Mouse (Mus musculus) intestine, embryonic 16.5 days (tissue): ENCODE results near the gene OR5BS1P. TPM values are rescaled to one million over a fixed set of nuclear protein-coding genes. Genes with fewer than 3 reads are reported as not detected.

Experiments
- ATAC-seq: fragments of 200-750 bp; cut with Nextera tagmentation; 2 replicates; pipeline ENCODE4 v1.8.0; 2017; ENCODE audit warnings: moderate TSS enrichment, moderate library complexity
- H3K27ac ChIP-seq: fragments of 300-500 bp; sonication (generic); 2 replicates; pipeline ENCODE4 v1.5.1; 2014; ENCODE audit warnings: mild to moderate bottlenecking, low read length
- H3K27me3 ChIP-seq: fragments of 300-500 bp; sonication (generic); replicated peaks from 2 replicates; pipeline ENCODE4 v1.6.1; 2014; ENCODE audit warnings: low read length, control low read depth, mixed read lengths; ENCODE audit not compliant: control insufficient read depth, insufficient read depth
- H3K36me3 ChIP-seq: fragments of 300-500 bp; sonication (generic); 2 replicates; pipeline ENCODE4 v1.6.1; 2014; ENCODE audit warnings: low read length, control low read depth; ENCODE audit not compliant: control insufficient read depth, insufficient read depth
- H3K4me1 ChIP-seq: fragments of 300-500 bp; sonication (generic); 2 replicates; pipeline ENCODE4 v1.6.1; 2014; ENCODE audit warnings: low read length, control low read depth, mixed read lengths; ENCODE audit not compliant: control insufficient read depth, insufficient read depth
- H3K4me2 ChIP-seq: fragments of 300-500 bp; sonication (generic); 2 replicates; pipeline ENCODE4 v1.6.1; 2014; ENCODE audit warnings: low read depth, low read length, control low read depth
- H3K4me3 ChIP-seq: fragments of 300-500 bp; sonication (generic); 2 replicates; pipeline ENCODE4 v1.5.1; 2014; ENCODE audit warnings: mild to moderate bottlenecking, low read length
- H3K9ac ChIP-seq: fragments of 300-500 bp; sonication (generic); 2 replicates; pipeline ENCODE4 v1.6.1; 2014; ENCODE audit warnings: low read depth, low read length
- H3K9me3 ChIP-seq: fragments of 300-500 bp; sonication (generic); 2 replicates; pipeline ENCODE4 v1.6.1; 2016; ENCODE audit warnings: low read length, control low read depth; ENCODE audit not compliant: control insufficient read depth
- WGBS: fragments of 180-500 bp; shearing (Covaris S2); extraction: QIAGEN DNeasy Blood & Tissue Kit; methylation state at CpG from one replicate; pipeline ENCODE4 v1.1.7; 2014; 5-methylcytosine and 5-hydroxymethylcytosine counted together
- polyA plus RNA-seq: library from polyadenylated mRNA; unstranded; fragments of >200 nt; fragmentation: Nextera tagmentation; extraction: Ambion mirVana; gene quantifications from 2 replicates; pipeline ENCODE4 v1.2.1, GENCODE M21; 2015

OR5BS1P gene
- polyA plus RNA-seq, 1 experiment from 2014 or later = not detected

GRCm38 (mm10) chr15:98474958-98475357 lies 5.3 kb downstream of the OR5BS1P start:
- no peaks in the 10 kb centered on the region for H3K9me3 ChIP-seq
- H3K27me3 ChIP-seq = no peaks in the 10 kb centered on the region
- no peak overlapping the region for H3K27ac ChIP-seq
- no peaks in the 10 kb centered on the region for H3K36me3 ChIP-seq
- WGBS = 77% methylated on average over 10 of the region's 10 CpGs
- no peaks in the 10 kb centered on the region for H3K4me1 ChIP-seq
- H3K4me3 ChIP-seq = no peak overlapping the region
- H3K9ac ChIP-seq = no peak overlapping the region
- ATAC-seq = no peak
- H3K4me2 ChIP-seq = no peak overlapping the region

- Histone ChIP-seq H3K9me3 (no peaks in the 10 kb centered on the region), H3K4me3 (no peak overlapping the region), H3K27ac (no peak overlapping the region), H3K4me2 (no peak overlapping the region), H3K36me3 (no peaks in the 10 kb centered on the region), H3K4me1 (no peaks in the 10 kb centered on the region), H3K27me3 (no peaks in the 10 kb centered on the region), H3K9ac (no peak overlapping the region)
- no peak for ATAC-seq
- WGBS = 52% methylated on average over 10 of the region's 10 CpGs
Observed at GRCm38 (mm10) chr15:98475382-98475781, 5.7 kb downstream of the OR5BS1P start.

- H3K36me3 ChIP-seq = no peaks in the 10 kb centered on the region
- no peak overlapping the region for H3K4me2 ChIP-seq
- no peak overlapping the region for H3K4me3 ChIP-seq
- no peak for ATAC-seq
- H3K27me3 ChIP-seq = no peaks in the 10 kb centered on the region
- no peak overlapping the region for H3K9ac ChIP-seq
- H3K4me1 ChIP-seq = no peaks in the 10 kb centered on the region
- H3K9me3 ChIP-seq = no peaks in the 10 kb centered on the region
- WGBS = 77% methylated on average over 5 of the region's 5 CpGs
- no peak overlapping the region for H3K27ac ChIP-seq
Observed at GRCm38 (mm10) chr15:98476281-98476680, 6.6 kb downstream of the OR5BS1P start.

GRCm38 (mm10) chr15:98479568-98480102 lies 9.9 kb downstream of the OR5BS1P start:
- H3K4me2 ChIP-seq = no peak overlapping the region
- H3K9me3 ChIP-seq = no peaks in the 10 kb centered on the region
- no peak for ATAC-seq
- H3K4me1 ChIP-seq = no peaks in the 10 kb centered on the region
- H3K4me3 ChIP-seq = no peak overlapping the region
- no peak overlapping the region for H3K27ac ChIP-seq
- H3K27me3 ChIP-seq = no peaks in the 10 kb centered on the region
- no peaks in the 10 kb centered on the region for H3K36me3 ChIP-seq
- WGBS = 77% methylated on average over 7 of the region's 7 CpGs
- H3K9ac ChIP-seq = no peak overlapping the region

- Histone ChIP-seq H3K27ac (no peak within 1 kb of the TSS), H3K27me3 (no peaks in the 10 kb centered on the region), H3K4me3 (no peak within 1 kb of the TSS), H3K4me2 (no peak within 1 kb of the TSS), H3K4me1 (no peaks in the 10 kb centered on the region), H3K36me3 (no peaks in the 10 kb centered on the region), H3K9me3 (no peaks in the 10 kb centered on the region), H3K9ac (no peak within 1 kb of the TSS)
- WGBS = 58% methylated on average over 3 of the region's 3 CpGs
- ATAC-seq = no peak
Observed at GRCm38 (mm10) chr15:98482701-98483100, 13.0 kb downstream of the OR5BS1P start, which contains the start of gene Lalba. TSS of gene Lalba (minus strand) at chr15:98482721.

DNA sequence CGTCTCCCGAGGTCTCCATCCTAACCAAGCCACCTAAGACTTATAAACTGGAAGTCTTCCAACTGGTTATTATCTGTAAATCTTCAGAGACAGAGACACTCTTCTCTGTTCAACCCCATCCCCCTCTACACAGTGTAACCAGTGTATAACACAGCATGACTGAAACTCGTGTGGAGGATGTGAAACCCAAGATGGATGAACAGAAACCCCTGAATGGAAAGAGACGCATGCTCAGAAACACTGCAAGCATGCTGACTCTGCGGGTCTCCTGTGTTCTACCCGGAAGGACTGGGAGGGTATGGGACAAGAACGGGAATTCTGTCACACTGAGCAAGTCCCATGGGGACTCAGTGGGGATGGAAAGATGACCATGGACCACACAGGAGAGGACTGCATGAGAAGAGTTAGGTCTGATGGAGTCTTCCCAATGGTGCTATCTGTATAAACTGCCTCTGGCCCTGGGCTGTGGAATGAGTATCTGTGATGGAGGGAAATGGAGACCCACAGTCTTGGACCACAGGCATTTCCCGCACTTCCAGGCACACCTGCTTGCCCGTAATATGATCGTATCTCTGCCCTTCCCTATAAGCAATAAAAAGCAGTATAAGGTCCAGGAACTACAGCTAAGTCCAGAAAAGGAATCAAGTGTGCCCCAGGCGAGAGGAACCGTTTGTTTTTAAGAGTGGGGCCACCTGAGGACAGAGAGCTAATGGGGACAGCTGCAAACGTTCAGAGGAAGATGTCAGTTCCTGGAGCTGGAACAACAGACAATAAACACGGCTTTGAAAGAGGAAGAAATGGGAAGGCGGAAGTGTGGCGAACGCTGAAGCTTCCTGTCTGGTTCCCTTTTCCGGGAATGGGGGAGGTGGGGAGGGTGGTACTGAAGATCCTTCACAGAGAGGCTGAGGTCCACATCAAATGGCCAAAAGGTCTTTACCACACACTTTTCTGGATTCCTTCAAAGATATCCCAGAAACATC lies 14.5 kb downstream of the OR5BS1P start:
- H3K4me2 ChIP-seq = no peak overlapping the region
- no peaks in the 10 kb centered on the region for H3K4me1 ChIP-seq
- H3K27ac ChIP-seq = no peak overlapping the region
- H3K9me3 ChIP-seq = no peaks in the 10 kb centered on the region
- 54% methylated on average over 18 of the region's 18 CpGs for WGBS
- H3K9ac ChIP-seq = no peak overlapping the region
- H3K36me3 ChIP-seq = no peaks in the 10 kb centered on the region
- no peak for ATAC-seq
- H3K4me3 ChIP-seq = no peak overlapping the region
- no peaks in the 10 kb centered on the region for H3K27me3 ChIP-seq

DNA sequence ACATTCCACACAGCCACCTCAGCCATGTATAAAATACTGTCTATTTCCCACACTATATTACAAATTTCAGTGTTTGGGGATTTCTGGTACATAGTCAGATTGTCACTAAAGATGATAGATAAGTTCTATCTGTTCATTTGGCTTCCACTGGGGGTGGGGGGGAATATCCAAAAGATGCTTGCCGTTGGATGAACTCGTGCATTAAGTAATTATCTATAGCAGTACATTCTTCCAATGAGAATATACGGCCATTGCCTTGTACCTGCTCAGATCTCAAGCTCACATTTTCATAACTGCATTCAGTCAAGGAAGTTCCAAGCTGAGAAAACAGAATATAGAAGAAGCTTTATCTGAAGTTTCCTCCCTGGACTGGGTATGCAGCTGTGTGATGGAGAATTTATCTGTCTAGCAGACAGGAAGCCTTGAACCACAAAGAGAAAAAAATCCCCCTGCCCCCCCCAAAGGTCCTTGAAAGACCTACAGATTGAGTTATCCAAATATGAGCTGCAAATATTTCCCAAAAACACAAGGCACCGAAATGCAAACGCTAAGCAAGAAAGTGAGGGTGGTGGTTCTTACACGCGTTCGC lies 16.8 kb downstream of the OR5BS1P start:
- Histone ChIP-seq H3K27me3 (no peaks in the 10 kb centered on the region), H3K4me2 (no peak overlapping the region), H3K27ac (no peak overlapping the region), H3K36me3 (no peaks in the 10 kb centered on the region), H3K4me3 (no peak overlapping the region), H3K9ac (no peak overlapping the region), H3K9me3 (no peaks in the 10 kb centered on the region), H3K4me1 (no peaks in the 10 kb centered on the region)
- 96% methylated on average over 8 of the region's 8 CpGs for WGBS
- no peak for ATAC-seq

DNA sequence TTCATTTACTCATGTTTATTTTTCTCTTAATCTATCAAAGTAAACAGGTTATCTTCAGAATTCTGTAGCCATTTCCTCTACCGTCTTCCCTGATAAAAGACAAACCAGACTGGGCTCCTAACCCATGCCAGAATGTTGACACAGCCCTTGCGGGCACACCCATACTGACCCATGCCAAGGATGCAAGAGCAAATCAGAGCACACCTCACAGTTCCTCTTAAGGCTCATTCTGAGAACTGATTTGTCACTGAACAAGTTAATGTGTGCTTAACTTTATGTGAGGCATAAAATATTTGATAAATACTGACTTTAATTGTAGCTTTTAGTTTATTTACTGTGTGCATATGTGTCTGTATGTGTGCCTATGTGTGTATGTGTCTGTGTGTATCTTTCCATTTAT lies 21.6 kb downstream of the OR5BS1P start:
- Histone ChIP-seq H3K27ac (no peak overlapping the region), H3K4me3 (no peak overlapping the region), H3K9me3 (no peaks in the 10 kb centered on the region), H3K4me2 (no peak overlapping the region), H3K36me3 (no peaks in the 10 kb centered on the region), H3K4me1 (no peaks in the 10 kb centered on the region), H3K27me3 (no peaks in the 10 kb centered on the region), H3K9ac (no peak overlapping the region)
- no peak for ATAC-seq
- WGBS = 47% methylated on average over 2 of the region's 2 CpGs

GRCm38 (mm10) chr15:98492102-98492501 lies 22.4 kb downstream of the OR5BS1P start, which contains the start of gene Olfr279:
TSS of gene Olfr279 (plus strand) at chr15:98492402.
- WGBS = 54% methylated on average over 4 of the region's 4 CpGs
- ATAC-seq = no peak
- no peak within 1 kb of the TSS for H3K4me3 ChIP-seq
- H3K4me2 ChIP-seq = no peak within 1 kb of the TSS
- H3K9me3 ChIP-seq = no peaks in the 10 kb centered on the region
- no peaks in the 10 kb centered on the region for H3K27me3 ChIP-seq
- H3K27ac ChIP-seq = no peak within 1 kb of the TSS
- no peak within 1 kb of the TSS for H3K9ac ChIP-seq
- H3K36me3 ChIP-seq = no peaks in the 10 kb centered on the region
- H3K4me1 ChIP-seq = no peaks in the 10 kb centered on the region
